ENCODE assay signal across 8 mouse cellular contexts in genomic region chrX:68313486-68313885, GRCm38 (mm10).
A peak's percentile ranks its signal among the peaks of the same experiment; 100 is the strongest.
DNase-seq lines count a peak whose midpoint lies in the region; ATAC-seq lines count a peak whose summit lies in the region.

No protein-coding gene starts in this region.

- H3K4me2 ChIP-seq in heart, embryonic 11.5 days = no peak overlapping the region
- no peak overlapping the region for H3K4me2 ChIP-seq in forebrain, embryonic 16.5 days (ENCODE audit: low read length)
- no peak overlapping the region for H3K4me2 ChIP-seq in hindbrain, embryonic 14.5 days (replicated peaks)
- H3K4me2 ChIP-seq in midbrain, embryonic 11.5 days = no peak overlapping the region

- no peaks in the 10 kb centered on the region for H3K27me3 ChIP-seq in heart, embryonic 11.5 days (ENCODE audit: control insufficient read depth, insufficient read depth, low read length)
- no peaks in the 10 kb centered on the region for H3K27me3 ChIP-seq in forebrain, embryonic 16.5 days (replicated peaks; ENCODE audit: control insufficient read depth, insufficient read depth, low read length)
- no peaks in the 10 kb centered on the region for H3K27me3 ChIP-seq in hindbrain, embryonic 14.5 days (ENCODE audit: control insufficient read depth, insufficient read depth, low read length)
- H3K27me3 ChIP-seq in midbrain, embryonic 11.5 days (ENCODE audit: control insufficient read depth, insufficient read depth, low read length) = no peaks in the 10 kb centered on the region

- 16% methylated on average over 7 of the region's 7 CpGs for WGBS in heart, embryonic 11.5 days (ENCODE audit: insufficient replicate concordance)
- WGBS in forebrain, embryonic 16.5 days = 22% methylated on average over 7 of the region's 7 CpGs
- WGBS in hindbrain, embryonic 14.5 days = 22% methylated on average over 7 of the region's 7 CpGs
- WGBS in midbrain, embryonic 11.5 days = 25% methylated on average over 7 of the region's 7 CpGs

- H3K9ac ChIP-seq in heart, embryonic 11.5 days (ENCODE audit: low read depth, low read length) = no peak overlapping the region
- H3K9ac ChIP-seq in forebrain, embryonic 16.5 days (replicated peaks; ENCODE audit: low read depth, low read length) = no peak overlapping the region
- no peak overlapping the region for H3K9ac ChIP-seq in hindbrain, embryonic 14.5 days
- H3K9ac ChIP-seq in midbrain, embryonic 11.5 days (ENCODE audit: low read length) = no peak overlapping the region

- no peaks in the 10 kb centered on the region for H3K9me3 ChIP-seq in heart, embryonic 11.5 days (replicated peaks; ENCODE audit: control insufficient read depth, low read length)
- H3K9me3 ChIP-seq in forebrain, embryonic 16.5 days (ENCODE audit: control insufficient read depth, low read length) = no peaks in the 10 kb centered on the region
- 0 out of 2 replicates have a peak, but pooled peaks cover 4% of the 10 kb centered on the region for H3K9me3 ChIP-seq in hindbrain, embryonic 14.5 days (ENCODE audit: control insufficient read depth, low read length)
- H3K9me3 ChIP-seq in midbrain, embryonic 11.5 days (ENCODE audit: control insufficient read depth, low read length) = no peaks in the 10 kb centered on the region

- peak; percentile 51 to 69 for DNase-seq in heart, adult 18-20 months
- DNase-seq in cerebellum, adult 11 months = peak; percentile 52
- DNase-seq in hindbrain, embryonic 14.5 days (ENCODE audit: low spot score) = peak; percentile 82
- peak; percentile 47 to 58 for DNase-seq in layer of hippocampus, postnatal 36 days
- peak; percentile 90 for DNase-seq in midbrain, embryonic 11.5 days (ENCODE audit: low spot score, missing footprints)
- peak; percentile 20 for DNase-seq in skeletal muscle tissue, adult 2 months (ENCODE audit: low read depth, low spot score)

- no peaks in the 10 kb centered on the region for H3K36me3 ChIP-seq in heart, embryonic 11.5 days (ENCODE audit: control insufficient read depth, insufficient read depth, low read length)
- no peaks in the 10 kb centered on the region for H3K36me3 ChIP-seq in forebrain, embryonic 16.5 days (ENCODE audit: control insufficient read depth, insufficient read depth)
- H3K36me3 ChIP-seq in hindbrain, embryonic 14.5 days (replicated peaks; ENCODE audit: control insufficient read depth, insufficient read depth) = no peaks in the 10 kb centered on the region
- H3K36me3 ChIP-seq in midbrain, embryonic 11.5 days (ENCODE audit: control insufficient read depth, insufficient read depth, low read length) = no peaks in the 10 kb centered on the region

- H3K4me1 ChIP-seq in heart, embryonic 11.5 days (ENCODE audit: control insufficient read depth, insufficient read depth, low read length) = no peaks in the 10 kb centered on the region
- no peaks in the 10 kb centered on the region for H3K4me1 ChIP-seq in forebrain, embryonic 16.5 days (replicated peaks; ENCODE audit: control insufficient read depth, insufficient read depth, low read length)
- H3K4me1 ChIP-seq in hindbrain, embryonic 14.5 days (replicated peaks; ENCODE audit: control insufficient read depth, insufficient read depth, low read length) = no peaks in the 10 kb centered on the region
- H3K4me1 ChIP-seq in midbrain, embryonic 11.5 days (ENCODE audit: control insufficient read depth, insufficient read depth, low read length) = no peaks in the 10 kb centered on the region

- H3K4me3 ChIP-seq in heart, embryonic 11.5 days (ENCODE audit: low read depth, low read length) = no peak overlapping the region
- no peak overlapping the region for H3K4me3 ChIP-seq in forebrain, embryonic 16.5 days (replicated peaks; ENCODE audit: low read length)
- no peak overlapping the region for H3K4me3 ChIP-seq in hindbrain, embryonic 14.5 days (replicated peaks; ENCODE audit: low read length)
- no peak overlapping the region for H3K4me3 ChIP-seq in midbrain, embryonic 11.5 days (ENCODE audit: low read depth, low read length)

- H3K27ac ChIP-seq in heart, embryonic 11.5 days (ENCODE audit: low read depth, low read length) = no peak overlapping the region
- H3K27ac ChIP-seq in forebrain, embryonic 16.5 days (ENCODE audit: low read length) = no peak overlapping the region
- H3K27ac ChIP-seq in hindbrain, embryonic 14.5 days = no peak overlapping the region; the same call in 1 of the 2 replicates
- no peak overlapping the region for H3K27ac ChIP-seq in midbrain, embryonic 11.5 days (ENCODE audit: low read depth, low read length)

- no peak for ATAC-seq in heart, embryonic 11.5 days (replicated peaks; ENCODE audit: insufficient number of reproducible peaks, low FRiP score, low TSS enrichment)
- ATAC-seq in forebrain, embryonic 16.5 days = peak; percentile 93
- ATAC-seq in hindbrain, embryonic 14.5 days (ENCODE audit: low FRiP score) = peak; percentile 70; the same call in 1 of the 2 replicates
- peak; percentile 55; the same call in 1 of the 2 replicates for ATAC-seq in midbrain, embryonic 11.5 days (ENCODE audit: low FRiP score)

Comparison
In these comparisons a context has a peak if more than half of its experiments do, and no peak if none do; other contexts are left out.
1. DNase-seq: peak in every context shown above with its lines; median percentile 90 in midbrain, embryonic 11.5 days; 82 in hindbrain, embryonic 14.5 days; 60 in heart, adult 18-20 months; 52 in layer of hippocampus, postnatal 36 days; 52 in cerebellum, adult 11 months; 20 in skeletal muscle tissue, adult 2 months.